Mouse (Mus musculus) liver (tissue): ENCODE measurements around the gene Fam83f.
A peak's percentile ranks its signal among the peaks of the same experiment; 100 is the strongest.

ENCODE experiments used
- DNase-seq: peaks from one replicate; pipeline ENCODE4 v3.0.0-alpha.2; 2020; ENCODE audit warnings: mixed read lengths

Gene Fam83f

GRCm38 (mm10) chr15:80744667-80745422 is 73.2 kb downstream of the Fam83f start:
- peak; percentile 36 for DNase-seq

GRCm38 (mm10) chr15:80748979-80749378 is 77.3 kb downstream of the Fam83f start:
- peak; percentile 19 for DNase-seq
